Mouse (Mus musculus): ENCODE data around the gene Rpap3.

- TF ChIP-seq POLR2A (IDR thresholded peaks at IDR 0.05; ENCODE audit: insufficient read depth, low read depth, low read length), result no peak
- no peak for TF ChIP-seq CTCF (IDR thresholded peaks at IDR 0.05)
Measured at GRCm38 (mm10) chr15:97731111-97731510, 25.5 kb upstream of the Rpap3 start, which contains the start of gene Endou.

Measured in heart, adult 2 months (tissue).